Mouse (Mus musculus) hematopoietic multipotent progenitor cell, adult 10-12 weeks (in vitro differentiated cells): ENCODE measurements around the gene Olfr820. TPM values are rescaled to one million over a fixed set of nuclear protein-coding genes. Genes with fewer than 3 reads are reported as not detected.

Experiments used
- polyA plus RNA-seq: library from polyadenylated mRNA; stranded (reverse); fragments of >175 nt; gene quantifications from 2 replicates; pipeline ENCODE4 v1.2.3, GENCODE M21; 2012; ENCODE audit warnings: low replicate concordance

The Olfr820 gene
- not detected in 2 replicates for polyA plus RNA-seq

GRCm38 (mm10) chr10:130012321-130012720, at the start of gene Olfr820:
Gene Olfr820 (plus strand): TSS chr10:130012621.

GRCm38 (mm10) chr10:129967166-129967565, 45.3 kb upstream of the Olfr820 start, which contains the start of gene Olfr819:
Gene Olfr819 (minus strand): TSS chr10:129967266.

GRCm38 (mm10) chr10:129976040-129976439, 36.4 kb upstream of the Olfr820 start, which contains the start of gene Olfr247:
Gene Olfr247 (minus strand): TSS chr10:129976140.

GRCm38 (mm10) chr10:129984962-129985361, 27.5 kb upstream of the Olfr820 start, which contains the start of gene Gm10310:
Gene Gm10310 (minus strand): TSS chr10:129985062.

GRCm38 (mm10) chr10:130030048-130030447, 17.6 kb downstream of the Olfr820 start, which contains the start of gene Olfr821:
Gene Olfr821 (plus strand): TSS chr10:130030348.

Other genes with a start within 250 kb of the Olfr820 start
- not detected in 2 replicates for gene Olfr808, start 247.1 kb upstream of the Olfr820 start, polyA plus RNA-seq
- gene Olfr809, start 238.0 kb upstream of the Olfr820 start, polyA plus RNA-seq, result not detected in 2 replicates
- gene Olfr810, start 217.7 kb upstream of the Olfr820 start, polyA plus RNA-seq, result not detected in 2 replicates
- not detected in 2 replicates for gene Olfr811, start 208.2 kb upstream of the Olfr820 start, polyA plus RNA-seq
- gene Olfr812, start 166.5 kb upstream of the Olfr820 start, polyA plus RNA-seq, result not detected in 2 replicates
- not detected in 2 replicates for gene Olfr813, start 157.3 kb upstream of the Olfr820 start, polyA plus RNA-seq
- not detected in 2 replicates for gene Olfr814, start 132.8 kb upstream of the Olfr820 start, polyA plus RNA-seq
- gene Olfr815, start 106.8 kb upstream of the Olfr820 start, polyA plus RNA-seq, result not detected in 2 replicates
- not detected in 2 replicates for gene Olfr816, start 97.0 kb upstream of the Olfr820 start, polyA plus RNA-seq
- not detected in 2 replicates for gene Olfr818, start 63.5 kb upstream of the Olfr820 start, polyA plus RNA-seq
- not detected in 2 replicates for gene Olfr819, start 45.4 kb upstream of the Olfr820 start, polyA plus RNA-seq
- gene Olfr247, start 36.5 kb upstream of the Olfr820 start, polyA plus RNA-seq, result not detected in 2 replicates
- gene Gm10310, start 27.6 kb upstream of the Olfr820 start, polyA plus RNA-seq, result not detected in 2 replicates
- gene Olfr821, start 17.7 kb downstream of the Olfr820 start, polyA plus RNA-seq, result not detected in 2 replicates
- gene Olfr822, start 58.6 kb downstream of the Olfr820 start, polyA plus RNA-seq, result not detected in 2 replicates
- not detected in 2 replicates for gene Olfr823, start 102.8 kb downstream of the Olfr820 start, polyA plus RNA-seq
- gene Olfr824, start 117.4 kb downstream of the Olfr820 start, polyA plus RNA-seq, result not detected in 2 replicates
- gene Olfr825, start 154.1 kb downstream of the Olfr820 start, polyA plus RNA-seq, result not detected in 2 replicates
- not detected in 2 replicates for gene Olfr826, start 171.6 kb downstream of the Olfr820 start, polyA plus RNA-seq
- not detected in 2 replicates for gene Olfr827, start 201.8 kb downstream of the Olfr820 start, polyA plus RNA-seq